Mouse (Mus musculus): ENCODE data around the gene Gm11060. TPM values are rescaled to one million over a fixed set of nuclear protein-coding genes. Genes with fewer than 3 reads are reported as not detected.

Gm11060 gene
- total RNA-seq (2017) = not detected in 2 replicates

GRCm38 (mm10) chr2:105091718-105092117 lies at the start of gene Gm11060:
Gm11060 (plus strand) TSS chr2:105092018.
- ATAC-seq (replicated peaks in 1 of 2; ENCODE audit: insufficient read depth in 1 of 2, low FRiP score in 2 of 2, low TSS enrichment in 1 of 2, low read depth in 1 of 2, poor library complexity in 2 of 2, severe bottlenecking in 2 of 2) = 0 out of 4 replicates have a peak, but pooled peaks of 1 of the 2 experiments have one; percentile 37

GRCm38 (mm10) chr2:105043152-105043551 lies 48.7 kb upstream of the Gm11060 start:
- ATAC-seq (replicated peaks in 1 of 2; ENCODE audit: insufficient read depth in 1 of 2, low FRiP score in 2 of 2, low TSS enrichment in 1 of 2, low read depth in 1 of 2, poor library complexity in 2 of 2, severe bottlenecking in 2 of 2) = peak; percentile 22 to 42; a peak in 2 of 4 replicates

GRCm38 (mm10) chr2:105048301-105048700 lies 43.5 kb upstream of the Gm11060 start:
- no peak for ATAC-seq (replicated peaks in 1 of 2; ENCODE audit: insufficient read depth in 1 of 2, low FRiP score in 2 of 2, low TSS enrichment in 1 of 2, low read depth in 1 of 2, poor library complexity in 2 of 2, severe bottlenecking in 2 of 2)

GRCm38 (mm10) chr2:105055529-105055928 lies 36.3 kb upstream of the Gm11060 start:
- ATAC-seq (replicated peaks in 1 of 2; ENCODE audit: insufficient read depth in 1 of 2, low FRiP score in 2 of 2, low TSS enrichment in 1 of 2, low read depth in 1 of 2, poor library complexity in 2 of 2, severe bottlenecking in 2 of 2) = no peak

GRCm38 (mm10) chr2:105058577-105059116 lies 33.2 kb upstream of the Gm11060 start:
- no peak for ATAC-seq (replicated peaks in 1 of 2; ENCODE audit: insufficient read depth in 1 of 2, low FRiP score in 2 of 2, low TSS enrichment in 1 of 2, low read depth in 1 of 2, poor library complexity in 2 of 2, severe bottlenecking in 2 of 2)

- ATAC-seq (replicated peaks in 1 of 2; ENCODE audit: insufficient read depth in 1 of 2, low FRiP score in 2 of 2, low TSS enrichment in 1 of 2, low read depth in 1 of 2, poor library complexity in 2 of 2, severe bottlenecking in 2 of 2) = no peak; a peak in 1 of 4 replicates
Measured at GRCm38 (mm10) chr2:105062741-105063372, 29.0 kb upstream of the Gm11060 start.

- ATAC-seq (replicated peaks in 1 of 2; ENCODE audit: insufficient read depth in 1 of 2, low FRiP score in 2 of 2, low TSS enrichment in 1 of 2, low read depth in 1 of 2, poor library complexity in 2 of 2, severe bottlenecking in 2 of 2) = no peak
Measured at GRCm38 (mm10) chr2:105072496-105072895, 19.3 kb upstream of the Gm11060 start.

GRCm38 (mm10) chr2:105074196-105074595 lies 17.6 kb upstream of the Gm11060 start:
- no peak for ATAC-seq (replicated peaks in 1 of 2; ENCODE audit: insufficient read depth in 1 of 2, low FRiP score in 2 of 2, low TSS enrichment in 1 of 2, low read depth in 1 of 2, poor library complexity in 2 of 2, severe bottlenecking in 2 of 2)

- no peak; a peak in 1 of 4 replicates for ATAC-seq (replicated peaks in 1 of 2; ENCODE audit: insufficient read depth in 1 of 2, low FRiP score in 2 of 2, low TSS enrichment in 1 of 2, low read depth in 1 of 2, poor library complexity in 2 of 2, severe bottlenecking in 2 of 2)
Measured at GRCm38 (mm10) chr2:105075809-105076208, 16.0 kb upstream of the Gm11060 start.

GRCm38 (mm10) chr2:105077151-105077550 lies 14.7 kb upstream of the Gm11060 start:
- no peak for ATAC-seq (replicated peaks in 1 of 2; ENCODE audit: insufficient read depth in 1 of 2, low FRiP score in 2 of 2, low TSS enrichment in 1 of 2, low read depth in 1 of 2, poor library complexity in 2 of 2, severe bottlenecking in 2 of 2)

- no peak for ATAC-seq (replicated peaks in 1 of 2; ENCODE audit: insufficient read depth in 1 of 2, low FRiP score in 2 of 2, low TSS enrichment in 1 of 2, low read depth in 1 of 2, poor library complexity in 2 of 2, severe bottlenecking in 2 of 2)
Measured at GRCm38 (mm10) chr2:105082256-105082790, 9.5 kb upstream of the Gm11060 start.

GRCm38 (mm10) chr2:105084035-105084434 lies 7.8 kb upstream of the Gm11060 start:
- ATAC-seq (replicated peaks in 1 of 2; ENCODE audit: insufficient read depth in 1 of 2, low FRiP score in 2 of 2, low TSS enrichment in 1 of 2, low read depth in 1 of 2, poor library complexity in 2 of 2, severe bottlenecking in 2 of 2) = no peak

GRCm38 (mm10) chr2:105086081-105086480 lies 5.7 kb upstream of the Gm11060 start:
- no peak for ATAC-seq (replicated peaks in 1 of 2; ENCODE audit: insufficient read depth in 1 of 2, low FRiP score in 2 of 2, low TSS enrichment in 1 of 2, low read depth in 1 of 2, poor library complexity in 2 of 2, severe bottlenecking in 2 of 2)

- ATAC-seq (replicated peaks in 1 of 2; ENCODE audit: insufficient read depth in 1 of 2, low FRiP score in 2 of 2, low TSS enrichment in 1 of 2, low read depth in 1 of 2, poor library complexity in 2 of 2, severe bottlenecking in 2 of 2) = no peak
Measured at GRCm38 (mm10) chr2:105088005-105088404, 3.8 kb upstream of the Gm11060 start.

- ATAC-seq (replicated peaks in 1 of 2; ENCODE audit: insufficient read depth in 1 of 2, low FRiP score in 2 of 2, low TSS enrichment in 1 of 2, low read depth in 1 of 2, poor library complexity in 2 of 2, severe bottlenecking in 2 of 2) = no peak
Measured at GRCm38 (mm10) chr2:105089083-105089482, 2.7 kb upstream of the Gm11060 start.

GRCm38 (mm10) chr2:105089581-105090508 lies 2.0 kb upstream of the Gm11060 start:
- ATAC-seq (replicated peaks in 1 of 2; ENCODE audit: insufficient read depth in 1 of 2, low FRiP score in 2 of 2, low TSS enrichment in 1 of 2, low read depth in 1 of 2, poor library complexity in 2 of 2, severe bottlenecking in 2 of 2) = no peak

- no peak for ATAC-seq (replicated peaks in 1 of 2; ENCODE audit: insufficient read depth in 1 of 2, low FRiP score in 2 of 2, low TSS enrichment in 1 of 2, low read depth in 1 of 2, poor library complexity in 2 of 2, severe bottlenecking in 2 of 2)
Measured at GRCm38 (mm10) chr2:105090991-105091390, 827 bp upstream of the Gm11060 start.

Measured in hematopoietic stem cell, adult 5-6 weeks (primary cell).